Mouse (Mus musculus): ENCODE results near the gene Ifrd2. TPM values are rescaled to one million over a fixed set of nuclear protein-coding genes. Genes with fewer than 3 reads are reported as not detected.
A peak's percentile ranks its signal among the peaks of the same experiment; 100 is the strongest.

The Ifrd2 gene
- polyA plus RNA-seq, 2 experiments = 135 to 149 TPM

GRCm38 (mm10) chr9:107627387-107628255, 40.2 kb downstream of the Ifrd2 start:
- Histone ChIP-seq H3K4me1 (replicated peaks; ENCODE audit: control insufficient read depth in 2 of 2, insufficient read depth in 2 of 2, low read length in 1 of 2) (peaks cover 32 to 40% of the 10 kb centered on the region in 2 experiments), H3K9me3 (ENCODE audit: control insufficient read depth, low read length) (no peaks in the 10 kb centered on the region), H3K36me3 (replicated peaks; ENCODE audit: control insufficient read depth, insufficient read depth, low read depth) (peaks cover 6% of the 10 kb centered on the region; the same call in 1 of the 2 replicates), H3K9ac (replicated peaks) (no peak overlapping the region; the same call in 1 of the 2 replicates), H3K4me2 (ENCODE audit: low read depth) (no peak overlapping the region), H3K4me3 (ENCODE audit: insufficient read depth in 1 of 2, low read depth in 2 of 2, low read length in 2 of 2) (no peak overlapping the region), H3K27me3 (ENCODE audit: control insufficient read depth, insufficient read depth, low read length) (no peaks in the 10 kb centered on the region), H3K27ac (no peak overlapping the region; the same call in 1 of the 2 replicates)
- no peak for TF ChIP-seq EP300 (IDR thresholded peaks at IDR 0.05; ENCODE audit: low read depth)
- TF ChIP-seq CTCF (IDR thresholded peaks at IDR 0.05; ENCODE audit: low read depth) = no peak
- 46% methylated on average over 20 of the region's 20 CpGs for WGBS (ENCODE audit: insufficient replicate concordance)
- ATAC-seq (ENCODE audit: insufficient read depth) = no peak
- no peak for DNase-seq (ENCODE audit: low read depth in 3 of 3, low spot score in 3 of 3)

DNA sequence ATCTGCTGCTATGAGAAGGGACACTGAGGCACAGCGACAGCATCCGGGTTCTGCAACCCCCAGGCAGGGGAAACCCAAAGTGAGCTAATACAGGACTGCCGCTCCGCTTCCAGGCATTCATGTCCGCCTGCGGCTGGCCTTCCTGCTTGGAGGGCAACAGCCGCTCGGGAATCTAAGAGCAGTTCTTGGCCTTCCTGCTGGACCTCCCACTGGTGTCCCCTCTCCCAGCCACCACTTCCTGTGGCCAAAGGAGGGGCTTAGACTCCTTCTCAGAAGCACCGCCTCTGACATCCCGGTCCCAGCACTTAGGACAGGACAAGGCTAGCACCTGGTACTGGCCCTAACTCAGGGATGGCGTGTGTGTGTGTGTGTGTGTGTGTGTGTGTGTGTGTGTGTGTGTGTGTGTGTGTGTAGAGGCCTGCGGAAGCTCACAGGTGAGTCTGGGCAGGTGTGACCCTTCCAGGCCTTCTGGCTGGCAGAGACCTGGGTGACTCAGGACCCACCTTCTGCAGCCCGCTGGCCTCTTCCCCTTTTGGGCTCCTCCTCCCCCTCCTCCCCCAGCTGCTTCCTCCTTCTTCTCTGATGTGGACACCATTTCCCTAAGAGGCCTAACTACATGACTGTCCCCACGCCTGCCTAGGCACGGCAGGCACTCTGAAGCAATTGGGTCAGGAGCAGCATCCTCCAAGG, 41.4 kb downstream of the Ifrd2 start:
- H3K9ac ChIP-seq (replicated peaks) = no peak overlapping the region
- 0 out of 2 replicates have a peak, but pooled peaks cover 6% of the 10 kb centered on the region for H3K36me3 ChIP-seq (replicated peaks; ENCODE audit: control insufficient read depth, insufficient read depth, low read depth)
- WGBS (ENCODE audit: insufficient replicate concordance) = 52% methylated on average over 14 of the region's 15 CpGs
- ATAC-seq (ENCODE audit: insufficient read depth) (no peak), DNase-seq (ENCODE audit: low read depth in 3 of 3, low spot score in 3 of 3) (no peak)
- H3K27me3 ChIP-seq (ENCODE audit: control insufficient read depth, insufficient read depth, low read length) = no peaks in the 10 kb centered on the region
- peak overlapping the region; percentile 13; the same call in 1 of the 2 replicates for H3K4me2 ChIP-seq (ENCODE audit: low read depth)
- no peak overlapping the region for H3K4me3 ChIP-seq (ENCODE audit: insufficient read depth in 1 of 2, low read depth in 2 of 2, low read length in 2 of 2)
- peaks cover 37 to 45% of the 10 kb centered on the region in 2 experiments for H3K4me1 ChIP-seq (replicated peaks; ENCODE audit: control insufficient read depth in 2 of 2, insufficient read depth in 2 of 2, low read length in 1 of 2)
- TF ChIP-seq EP300 (IDR thresholded peaks at IDR 0.05; ENCODE audit: low read depth) (no peak), CTCF (IDR thresholded peaks at IDR 0.05; ENCODE audit: low read depth) (no peak)
- no peak overlapping the region for H3K27ac ChIP-seq
- no peaks in the 10 kb centered on the region for H3K9me3 ChIP-seq (ENCODE audit: control insufficient read depth, low read length)

GRCm38 (mm10) chr9:107629411-107629730, 41.9 kb downstream of the Ifrd2 start:
- no peak overlapping the region; a peak in 1 of 4 replicates for H3K4me3 ChIP-seq (ENCODE audit: insufficient read depth in 1 of 2, low read depth in 2 of 2, low read length in 2 of 2)
- no peak for DNase-seq (ENCODE audit: low read depth in 3 of 3, low spot score in 3 of 3)
- no peak overlapping the region for H3K9ac ChIP-seq (replicated peaks)
- 0 out of 2 replicates have a peak, but pooled peaks cover 6% of the 10 kb centered on the region for H3K36me3 ChIP-seq (replicated peaks; ENCODE audit: control insufficient read depth, insufficient read depth, low read depth)
- H3K4me1 ChIP-seq (replicated peaks; ENCODE audit: control insufficient read depth in 2 of 2, insufficient read depth in 2 of 2, low read length in 1 of 2) = peaks cover 41 to 44% of the 10 kb centered on the region in 2 experiments
- H3K27ac ChIP-seq = no peak overlapping the region
- no peaks in the 10 kb centered on the region for H3K9me3 ChIP-seq (ENCODE audit: control insufficient read depth, low read length)
- no peaks in the 10 kb centered on the region for H3K27me3 ChIP-seq (ENCODE audit: control insufficient read depth, insufficient read depth, low read length)
- TF ChIP-seq CTCF (IDR thresholded peaks at IDR 0.05; ENCODE audit: low read depth) (no peak), EP300 (IDR thresholded peaks at IDR 0.05; ENCODE audit: low read depth) (no peak)
- no peak for ATAC-seq (ENCODE audit: insufficient read depth)
- H3K4me2 ChIP-seq (ENCODE audit: low read depth) = peak overlapping the region; percentile 13; the same call in 1 of the 2 replicates
- 11% methylated on average over 4 of the region's 4 CpGs for WGBS (ENCODE audit: insufficient replicate concordance)

GRCm38 (mm10) chr9:107629901-107630425, 42.5 kb downstream of the Ifrd2 start:
- H3K9ac ChIP-seq (replicated peaks) = 0 out of 2 replicates have a peak overlapping the region, but pooled peaks have one; percentile 15
- H3K27ac ChIP-seq = no peak overlapping the region
- DNase-seq (ENCODE audit: low read depth in 3 of 3, low spot score in 3 of 3) = no peak
- peak overlapping the region in 1 of 2 experiments; percentile 6; a peak in 2 of 4 replicates for H3K4me3 ChIP-seq (ENCODE audit: insufficient read depth in 1 of 2, low read depth in 2 of 2, low read length in 2 of 2)
- peaks cover 41 to 42% of the 10 kb centered on the region in 2 experiments for H3K4me1 ChIP-seq (replicated peaks; ENCODE audit: control insufficient read depth in 2 of 2, insufficient read depth in 2 of 2, low read length in 1 of 2)
- 0 out of 2 replicates have a peak, but pooled peaks cover 6% of the 10 kb centered on the region for H3K36me3 ChIP-seq (replicated peaks; ENCODE audit: control insufficient read depth, insufficient read depth, low read depth)
- no peaks in the 10 kb centered on the region for H3K9me3 ChIP-seq (ENCODE audit: control insufficient read depth, low read length)
- no peak for TF ChIP-seq CTCF (IDR thresholded peaks at IDR 0.05; ENCODE audit: low read depth)
- TF ChIP-seq EP300 (IDR thresholded peaks at IDR 0.05; ENCODE audit: low read depth) = no peak
- H3K4me2 ChIP-seq (ENCODE audit: low read depth) = peak overlapping the region; percentile 13; the same call in 1 of the 2 replicates
- WGBS (ENCODE audit: insufficient replicate concordance) = 52% methylated on average over 14 of the region's 14 CpGs
- ATAC-seq (ENCODE audit: insufficient read depth) = no peak
- no peaks in the 10 kb centered on the region for H3K27me3 ChIP-seq (ENCODE audit: control insufficient read depth, insufficient read depth, low read length)

Data from liver, embryonic 14.5 days (tissue).